Mouse (Mus musculus) heart, embryonic 16.5 days (tissue): ENCODE data around the gene Olfr803. TPM values are rescaled to one million over a fixed set of nuclear protein-coding genes. Genes with fewer than 3 reads are reported as not detected.

ENCODE experiments used
- microRNA-seq: library from miRNA; unstranded; fragments of <30 nt; microRNA quantifications from one replicate; pipeline ENCODE4, GENCODE M21; 2017
- polyA plus RNA-seq: library from polyadenylated mRNA; unstranded; fragments of >200 nt; fragmentation: Nextera tagmentation; extraction: Ambion mirVana; gene quantifications from 2 replicates; pipeline ENCODE4 v1.2.1, GENCODE M21; 2015

The Olfr803 gene
- polyA plus RNA-seq, 1 experiment from 2014 or later = not detected

Small RNAs within 50 kb of the gene (microRNA-seq; reads per million reads assigned to microRNA genes)
- gene Gm24485 = not detected

Other genes starting within 250 kb of the Olfr803 start
- not detected in 2 replicates for gene Olfr787, start 232.4 kb downstream of the Olfr803 start, polyA plus RNA-seq
- not detected in 2 replicates for gene Olfr788, start 223.3 kb downstream of the Olfr803 start, polyA plus RNA-seq
- gene Olfr789, start 209.5 kb downstream of the Olfr803 start, polyA plus RNA-seq = not detected in 2 replicates
- not detected in 2 replicates for gene Olfr790, start 195.8 kb downstream of the Olfr803 start, polyA plus RNA-seq
- not detected in 2 replicates for gene Olfr791, start 172.5 kb downstream of the Olfr803 start, polyA plus RNA-seq
- not detected in 2 replicates for gene Olfr792, start 155.1 kb downstream of the Olfr803 start, polyA plus RNA-seq
- not detected in 2 replicates for gene Olfr794, start 126.6 kb downstream of the Olfr803 start, polyA plus RNA-seq
- not detected in 2 replicates for gene Olfr796, start 81.7 kb downstream of the Olfr803 start, polyA plus RNA-seq
- not detected in 2 replicates for gene Olfr798, start 66.4 kb downstream of the Olfr803 start, polyA plus RNA-seq
- gene Olfr799, start 56.8 kb downstream of the Olfr803 start, polyA plus RNA-seq = not detected in 2 replicates
- gene Olfr800, start 36.6 kb downstream of the Olfr803 start, polyA plus RNA-seq = not detected in 2 replicates
- gene Olfr801, start 20.4 kb downstream of the Olfr803 start, polyA plus RNA-seq = not detected in 2 replicates
- not detected in 2 replicates for gene Olfr802, start 6.1 kb downstream of the Olfr803 start, polyA plus RNA-seq
- gene Olfr804, start 8.9 kb upstream of the Olfr803 start, polyA plus RNA-seq = not detected in 2 replicates
- gene Olfr805, start 35.1 kb upstream of the Olfr803 start, polyA plus RNA-seq = not detected in 2 replicates
- not detected in 2 replicates for gene Olfr806, start 47.6 kb upstream of the Olfr803 start, polyA plus RNA-seq
- gene Olfr807, start 63.5 kb upstream of the Olfr803 start, polyA plus RNA-seq = not detected in 2 replicates
- not detected in 2 replicates for gene Olfr808, start 71.2 kb upstream of the Olfr803 start, polyA plus RNA-seq
- not detected in 2 replicates for gene Olfr809, start 80.4 kb upstream of the Olfr803 start, polyA plus RNA-seq
- gene Olfr810, start 100.6 kb upstream of the Olfr803 start, polyA plus RNA-seq = not detected in 2 replicates
- not detected in 2 replicates for gene Olfr811, start 110.1 kb upstream of the Olfr803 start, polyA plus RNA-seq
- not detected in 2 replicates for gene Olfr812, start 151.8 kb upstream of the Olfr803 start, polyA plus RNA-seq
- not detected in 2 replicates for gene Olfr813, start 161.1 kb upstream of the Olfr803 start, polyA plus RNA-seq
- gene Olfr814, start 185.6 kb upstream of the Olfr803 start, polyA plus RNA-seq = not detected in 2 replicates
- not detected in 2 replicates for gene Olfr815, start 211.6 kb upstream of the Olfr803 start, polyA plus RNA-seq
- gene Olfr816, start 221.3 kb upstream of the Olfr803 start, polyA plus RNA-seq = not detected in 2 replicates